Mouse (Mus musculus) megakaryocyte, embryonic 14.5 days (primary cell): ENCODE measurements around the gene Grb2.

Experiments used
- FLI1 ChIP-seq: IDR thresholded peaks from 2 replicates; pipeline ENCODE4 v1.6.1; 2012; ENCODE audit warnings: low read length, inconsistent platforms, mixed read lengths
- GATA1 ChIP-seq: IDR thresholded peaks from 3 replicates; pipeline ENCODE4 v1.6.1; 2012; ENCODE audit warnings: mixed read lengths, low read length, inconsistent platforms, borderline replicate concordance

- TF ChIP-seq GATA1: no peak
- no peak for TF ChIP-seq FLI1
Observed at GRCm38 (mm10) chr11:115751725-115752124, 43.3 kb upstream of the Grb2 start.
